Mouse (Mus musculus): ENCODE data around the gene Egfl7.

The Egfl7 gene

GRCm38 (mm10) chr2:26566221-26566620, 13.6 kb upstream of the Egfl7 start:
- DNase-seq (ENCODE audit: extremely low read depth, low read depth, low spot score): no peak

GRCm38 (mm10) chr2:26570034-26570433, 9.8 kb upstream of the Egfl7 start:
- DNase-seq (ENCODE audit: extremely low read depth, low read depth, low spot score): no peak

GRCm38 (mm10) chr2:26571400-26571799, 8.4 kb upstream of the Egfl7 start:
- DNase-seq (ENCODE audit: extremely low read depth, low read depth, low spot score): no peak

GRCm38 (mm10) chr2:26571826-26572225, 8.0 kb upstream of the Egfl7 start:
- no peak for DNase-seq (ENCODE audit: extremely low read depth, low read depth, low spot score)

- no peak for DNase-seq (ENCODE audit: extremely low read depth, low read depth, low spot score)
Measured at GRCm38 (mm10) chr2:26573396-26573795, 6.4 kb upstream of the Egfl7 start.

GRCm38 (mm10) chr2:26573807-26574206, 6.0 kb upstream of the Egfl7 start:
- DNase-seq (ENCODE audit: extremely low read depth, low read depth, low spot score): no peak

GRCm38 (mm10) chr2:26574862-26575261, 5.0 kb upstream of the Egfl7 start:
- no peak for DNase-seq (ENCODE audit: extremely low read depth, low read depth, low spot score)

GRCm38 (mm10) chr2:26575378-26575777, 4.4 kb upstream of the Egfl7 start:
- no peak for DNase-seq (ENCODE audit: extremely low read depth, low read depth, low spot score)

- no peak for DNase-seq (ENCODE audit: extremely low read depth, low read depth, low spot score)
Measured at GRCm38 (mm10) chr2:26575865-26576264, 3.9 kb upstream of the Egfl7 start.

GRCm38 (mm10) chr2:26576462-26576861, 3.4 kb upstream of the Egfl7 start:
- no peak for DNase-seq (ENCODE audit: extremely low read depth, low read depth, low spot score)

GRCm38 (mm10) chr2:26578369-26578768, 1.4 kb upstream of the Egfl7 start:
- no peak for DNase-seq (ENCODE audit: extremely low read depth, low read depth, low spot score)

GRCm38 (mm10) chr2:26580751-26581150, 937 bp downstream of the Egfl7 start:
- no peak for DNase-seq (ENCODE audit: extremely low read depth, low read depth, low spot score)

- no peak for DNase-seq (ENCODE audit: extremely low read depth, low read depth, low spot score)
Measured at GRCm38 (mm10) chr2:26582203-26582602, 2.4 kb downstream of the Egfl7 start.

- DNase-seq (ENCODE audit: extremely low read depth, low read depth, low spot score): no peak
Measured at GRCm38 (mm10) chr2:26582741-26583140, 2.9 kb downstream of the Egfl7 start.

- DNase-seq (ENCODE audit: extremely low read depth, low read depth, low spot score): no peak
Measured at GRCm38 (mm10) chr2:26583640-26584039, 3.8 kb downstream of the Egfl7 start.

GRCm38 (mm10) chr2:26585713-26586112, 5.9 kb downstream of the Egfl7 start:
- no peak for DNase-seq (ENCODE audit: extremely low read depth, low read depth, low spot score)

GRCm38 (mm10) chr2:26586294-26587043, 6.7 kb downstream of the Egfl7 start, which contains the start of gene Gm20532:
Gm20532 (plus strand) TSS chr2:26586639.
- no peak for DNase-seq (ENCODE audit: extremely low read depth, low read depth, low spot score)

GRCm38 (mm10) chr2:26587044-26587405, 7.2 kb downstream of the Egfl7 start:
- no peak for DNase-seq (ENCODE audit: extremely low read depth, low read depth, low spot score)

GRCm38 (mm10) chr2:26588573-26588972, 8.8 kb downstream of the Egfl7 start:
- DNase-seq (ENCODE audit: extremely low read depth, low read depth, low spot score): no peak

GRCm38 (mm10) chr2:26589284-26589683, 9.5 kb downstream of the Egfl7 start:
- no peak for DNase-seq (ENCODE audit: extremely low read depth, low read depth, low spot score)

- no peak for DNase-seq (ENCODE audit: extremely low read depth, low read depth, low spot score)
Measured at GRCm38 (mm10) chr2:26590282-26590681, 10.5 kb downstream of the Egfl7 start.

- DNase-seq (ENCODE audit: extremely low read depth, low read depth, low spot score): no peak
Measured at GRCm38 (mm10) chr2:26590962-26591361, 11.1 kb downstream of the Egfl7 start.

GRCm38 (mm10) chr2:26591416-26591815, 11.6 kb downstream of the Egfl7 start:
- no peak for DNase-seq (ENCODE audit: extremely low read depth, low read depth, low spot score)
